Mouse (Mus musculus): ENCODE data around the gene Pdxdc1.
"Not testable (repeated sequence)": the region's sequence is repeated elsewhere in the genome, so short reads cannot be mapped to it uniquely, and the experiment has no call there.

The Pdxdc1 gene

DNA sequence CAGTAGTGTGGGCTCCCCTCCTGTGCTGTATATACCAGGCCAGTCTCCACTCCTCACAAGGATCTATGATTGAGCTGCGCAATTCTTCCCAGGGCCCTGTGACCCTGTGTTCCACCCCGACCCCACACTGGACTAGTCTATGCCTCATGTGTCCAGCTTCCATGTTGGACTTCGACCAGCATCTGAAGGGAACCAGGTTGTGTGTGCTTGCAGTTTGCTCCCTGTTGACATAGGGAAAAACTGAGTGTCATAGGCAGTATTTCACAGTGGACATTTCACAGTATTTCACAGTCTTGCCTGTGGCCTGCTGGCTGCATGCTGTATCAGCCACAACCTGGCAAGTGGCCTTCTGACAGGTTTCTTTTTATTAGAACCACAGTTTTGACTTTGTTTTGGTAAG lies 89.7 kb downstream of the Pdxdc1 start:
- no peak for DNase-seq (ENCODE audit: low spot score)

DNA sequence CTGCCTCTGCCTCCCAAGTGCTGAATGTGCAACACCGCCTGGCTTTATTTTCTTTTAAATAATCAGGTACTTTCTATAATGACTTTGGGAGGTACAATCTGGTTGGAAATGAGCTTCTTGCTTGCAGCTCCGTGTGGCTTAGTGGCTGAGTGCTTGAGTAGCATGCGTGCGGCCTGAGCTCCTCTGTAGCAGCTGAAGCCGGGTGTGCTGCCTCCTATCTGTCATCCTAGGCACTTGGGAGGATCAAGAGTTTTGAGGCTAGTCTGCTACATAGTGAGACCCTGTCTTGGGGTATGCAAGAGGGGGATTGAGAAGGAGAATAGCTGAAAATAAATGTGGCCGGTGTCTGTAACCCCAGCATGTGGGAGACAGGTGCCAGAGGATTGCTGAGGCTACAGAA lies 90.8 kb downstream of the Pdxdc1 start:
- DNase-seq (ENCODE audit: low spot score), result no peak

DNA sequence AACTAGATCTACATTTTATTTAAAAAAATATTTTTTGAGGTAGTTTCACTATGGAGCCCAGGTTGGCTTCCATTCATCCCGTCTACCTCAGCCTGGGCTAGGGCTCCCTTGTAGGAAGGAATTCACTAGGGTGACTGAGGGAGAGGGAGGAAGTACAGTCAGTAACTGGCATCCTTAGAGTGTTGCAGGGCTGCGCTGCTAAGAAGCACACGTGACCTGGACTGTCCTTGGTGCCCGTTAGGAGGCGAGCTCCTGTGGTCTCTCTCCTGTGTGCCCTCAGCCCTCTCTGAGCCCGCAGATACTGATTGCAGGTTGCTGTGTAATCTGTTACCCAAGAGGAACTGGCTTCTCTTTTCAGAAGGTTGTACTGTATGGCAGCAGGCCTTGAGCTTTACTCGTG lies 94.5 kb downstream of the Pdxdc1 start:
- no peak for DNase-seq (ENCODE audit: low spot score)

DNA sequence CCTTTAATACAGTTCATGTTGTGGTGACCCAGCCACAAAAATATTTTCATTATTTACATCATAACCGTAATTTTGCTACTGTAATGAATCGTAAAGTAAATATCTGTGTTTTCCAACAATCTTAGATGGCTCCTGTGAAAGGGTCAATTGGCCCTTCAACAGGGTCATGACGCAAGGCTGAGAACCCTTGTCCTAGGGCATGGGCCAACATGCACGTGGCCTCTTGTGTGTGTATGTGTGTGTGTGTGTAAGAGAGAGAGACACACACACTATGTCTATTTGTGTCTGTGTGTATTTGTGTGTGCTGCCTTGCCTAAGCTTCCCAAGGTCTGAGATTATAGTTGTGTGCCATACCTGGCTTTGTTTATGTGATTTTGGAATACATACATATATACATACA lies 95.3 kb downstream of the Pdxdc1 start:
- no peak for DNase-seq (ENCODE audit: low spot score)

DNA sequence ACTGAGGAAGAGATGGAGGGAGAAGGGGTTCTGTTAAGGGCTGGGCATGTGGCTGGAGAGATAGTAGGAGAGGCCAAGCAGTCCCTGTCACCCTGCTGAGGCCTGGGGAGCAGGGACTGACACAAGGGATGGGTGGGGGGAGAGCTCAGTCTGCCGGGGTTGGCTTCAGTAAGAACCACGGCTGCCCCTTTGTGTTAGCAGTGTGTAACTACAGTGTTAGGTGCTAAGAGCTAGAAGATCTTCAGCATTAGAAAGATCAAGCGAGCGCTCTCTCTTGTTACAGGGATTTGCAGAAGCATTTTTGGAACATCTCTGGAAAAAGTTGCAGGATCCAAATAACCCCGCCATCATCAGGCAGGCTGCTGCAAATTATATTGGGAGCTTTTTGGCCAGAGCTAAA lies 98.3 kb downstream of the Pdxdc1 start:
- no peak for DNase-seq (ENCODE audit: low spot score)

DNA sequence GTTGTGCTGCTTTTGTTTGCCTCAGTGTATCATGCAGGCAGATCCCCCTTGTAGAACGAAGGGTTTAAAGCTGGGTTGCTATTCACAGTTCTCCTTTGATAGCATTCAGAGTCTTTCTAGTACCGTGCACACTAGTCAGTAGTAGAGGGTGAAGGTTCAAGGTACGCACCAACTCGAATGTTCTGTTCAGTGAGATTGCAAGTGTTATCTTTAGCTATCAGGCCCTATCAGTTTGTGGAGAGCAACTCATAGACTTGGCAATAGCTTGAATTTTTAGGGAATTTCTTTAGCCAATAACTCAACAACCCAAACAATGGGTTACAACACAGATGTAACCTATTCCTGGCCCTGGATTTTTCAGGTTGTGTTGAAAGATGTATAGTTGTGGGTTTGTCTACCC lies 101.7 kb downstream of the Pdxdc1 start:
- no peak for DNase-seq (ENCODE audit: low spot score)

DNA sequence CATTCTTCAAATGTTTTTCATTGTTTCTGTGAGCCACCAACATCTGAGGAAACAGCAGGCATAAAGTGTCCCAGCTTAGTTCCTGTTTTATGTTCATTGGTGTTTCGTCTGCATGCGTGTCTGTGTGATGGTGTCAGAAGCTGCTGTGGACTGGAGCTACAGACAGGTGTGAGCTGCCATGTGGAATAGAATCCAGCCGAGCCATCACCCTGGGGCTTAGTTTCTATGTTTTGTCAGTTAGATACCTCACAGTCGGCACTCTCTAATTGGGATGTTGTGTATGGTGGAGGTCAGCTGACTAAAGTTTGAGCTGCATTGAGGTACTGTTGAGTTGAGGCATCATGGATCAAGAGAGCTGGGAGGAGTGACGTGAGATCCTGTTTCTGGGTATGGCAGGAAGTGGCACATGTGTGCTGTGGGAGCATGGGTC lies 106.2 kb downstream of the Pdxdc1 start:
- DNase-seq (ENCODE audit: low spot score), result no peak

DNA sequence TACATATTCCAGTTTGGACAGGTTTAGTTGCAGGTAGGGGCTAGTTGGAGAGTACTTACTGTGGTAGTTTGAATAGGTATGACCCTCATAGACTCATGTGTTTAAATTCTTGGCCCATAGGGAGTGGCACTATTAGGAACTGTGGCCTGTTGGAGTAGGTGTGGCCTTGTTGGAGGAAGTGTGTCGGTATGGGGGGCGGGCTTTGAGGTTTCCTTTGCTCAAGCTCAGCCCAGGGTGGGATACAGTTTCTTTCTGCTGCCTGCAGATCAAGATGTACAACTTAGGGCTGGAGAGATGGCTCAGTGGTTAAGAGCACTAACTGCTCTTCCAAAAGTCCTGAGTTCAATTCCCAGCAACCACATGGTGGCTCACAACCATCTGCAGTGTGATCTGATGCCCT lies 109.5 kb downstream of the Pdxdc1 start:
- DNase-seq (ENCODE audit: low spot score), result not testable (repeated sequence)

DNA sequence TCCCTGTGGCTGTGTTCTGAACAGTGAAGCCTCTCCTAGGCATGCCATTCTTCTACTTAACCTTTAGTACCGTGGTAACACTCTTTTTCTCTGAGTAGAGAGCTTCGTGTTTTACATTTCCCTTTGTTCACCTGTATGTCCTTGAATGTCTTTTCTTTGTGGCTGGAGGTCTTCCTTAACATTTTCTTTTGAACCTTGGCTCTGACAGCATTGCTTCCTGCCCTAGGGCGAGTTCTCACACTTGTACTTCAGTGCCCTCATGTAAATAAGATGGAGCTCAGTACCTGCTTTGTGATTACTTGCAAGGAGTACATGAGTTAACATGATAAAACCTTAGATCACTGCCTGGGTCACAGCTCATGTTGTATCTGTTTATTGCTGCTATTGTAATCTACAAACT lies 117.0 kb downstream of the Pdxdc1 start:
- DNase-seq (ENCODE audit: low spot score), result no peak
